Mouse (Mus musculus): Measurements from ENCODE around the gene Upk3bl. TPM values are rescaled to one million over a fixed set of nuclear protein-coding genes. Genes with fewer than 3 reads are reported as not detected.
"Not testable (repeated sequence)": the region's sequence is repeated elsewhere in the genome, so short reads cannot be mapped to it uniquely, and the experiment has no call there.

The Upk3bl gene
- polyA plus RNA-seq, 1 experiment from 2014 or later = 2.3 TPM

DNA sequence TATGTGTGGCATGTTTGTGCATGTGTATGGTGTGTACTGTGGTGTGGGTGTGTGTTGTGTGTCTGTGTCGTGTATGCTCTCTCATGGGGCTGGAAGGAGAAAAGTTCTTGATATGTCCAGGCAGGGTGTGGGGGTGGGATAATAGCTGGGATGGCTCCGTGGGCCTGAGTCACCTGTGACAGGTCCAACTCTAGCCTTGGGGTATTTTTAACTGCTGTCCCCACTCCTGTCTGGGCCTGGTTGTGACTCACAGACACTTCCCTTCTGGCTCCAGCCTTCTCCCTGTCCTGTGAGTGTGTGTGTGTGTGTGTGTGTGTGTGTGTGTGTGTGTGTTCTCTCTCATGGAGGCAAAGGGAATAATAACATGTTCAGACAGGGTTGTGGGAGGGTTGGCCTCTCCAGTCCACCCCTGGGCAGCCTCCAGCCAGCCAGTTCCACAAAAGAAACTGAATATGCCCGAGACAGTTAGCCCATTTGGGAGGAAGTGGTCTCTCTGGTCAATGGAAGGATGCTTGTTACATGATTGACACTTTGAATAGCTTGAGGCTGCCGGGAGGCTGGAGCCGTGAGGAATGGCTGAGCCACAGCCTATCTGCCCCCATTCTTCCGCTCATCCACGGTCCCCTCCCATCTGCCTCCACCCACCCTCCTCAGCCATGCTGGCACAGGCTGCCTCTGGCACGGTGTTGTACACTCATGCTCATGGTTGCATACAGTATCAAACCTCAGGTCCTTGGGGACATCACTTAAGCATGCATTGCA lies 40.1 kb downstream of the Upk3bl start:
- H3K27me3 ChIP-seq = peaks cover 7% of the 10 kb centered on the region
- H3K27ac ChIP-seq (replicated peaks) = no peak overlapping the region
- H3K4me2 ChIP-seq (replicated peaks) = no peak overlapping the region
- no peak overlapping the region for H3K9ac ChIP-seq (replicated peaks)
- H3K36me3 ChIP-seq = no peaks in the 10 kb centered on the region
- 60% methylated on average over 8 of the region's 8 CpGs for WGBS
- no peak overlapping the region for H3K4me3 ChIP-seq
- H3K9me3 ChIP-seq = no peaks in the 10 kb centered on the region
- H3K4me1 ChIP-seq = no peaks in the 10 kb centered on the region
- ATAC-seq (ENCODE audit: low FRiP score, low read depth) = no peak

DNA sequence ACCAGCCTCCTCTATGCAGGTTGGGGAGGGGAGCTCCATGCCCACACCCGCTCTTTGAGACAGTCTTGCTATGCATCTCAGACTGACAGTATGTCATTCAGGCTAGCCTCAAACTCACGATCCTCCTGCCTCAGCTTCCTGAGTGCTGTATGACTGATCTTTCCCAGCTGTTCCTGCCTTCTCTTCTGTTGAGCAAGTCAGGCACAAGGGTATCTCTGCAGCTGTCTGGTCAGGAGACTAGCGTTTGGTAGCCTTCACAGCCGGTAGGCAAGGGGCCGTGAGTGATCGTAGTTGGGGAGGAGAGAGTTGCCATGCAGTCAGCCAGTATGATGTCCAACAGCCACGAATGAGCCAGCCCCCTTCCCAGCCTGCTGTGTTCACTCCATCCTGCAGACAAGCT lies 40.8 kb downstream of the Upk3bl start:
- 71% methylated on average over 7 of the region's 7 CpGs for WGBS

GRCm38 (mm10) chr5:136098536-136098935 lies 44.2 kb downstream of the Upk3bl start:
- H3K36me3 ChIP-seq = no peaks in the 10 kb centered on the region
- no peak overlapping the region for H3K27ac ChIP-seq (replicated peaks)
- peaks cover 10% of the 10 kb centered on the region for H3K4me1 ChIP-seq
- 81% methylated on average over 10 of the region's 10 CpGs for WGBS
- H3K9me3 ChIP-seq = no peaks in the 10 kb centered on the region
- H3K9ac ChIP-seq (replicated peaks) = no peak overlapping the region
- no peak overlapping the region for H3K4me3 ChIP-seq
- no peak overlapping the region for H3K4me2 ChIP-seq (replicated peaks)
- peaks cover 30% of the 10 kb centered on the region for H3K27me3 ChIP-seq
- ATAC-seq (ENCODE audit: low FRiP score, low read depth) = no peak

More for the DNA sequence above, 40.8 kb downstream of the Upk3bl start:
- Histone ChIP-seq H3K9ac (replicated peaks) (no peak overlapping the region), H3K4me1 (no peaks in the 10 kb centered on the region), H3K9me3 (no peaks in the 10 kb centered on the region), H3K27ac (replicated peaks) (no peak overlapping the region), H3K27me3 (peaks cover 7% of the 10 kb centered on the region), H3K4me2 (replicated peaks) (no peak overlapping the region), H3K4me3 (no peak overlapping the region), H3K36me3 (no peaks in the 10 kb centered on the region)
- ATAC-seq (ENCODE audit: low FRiP score, low read depth) = no peak

- peak overlapping the region; percentile 58 for H3K4me2 ChIP-seq (replicated peaks)
- peak; percentile 82 for ATAC-seq (ENCODE audit: low FRiP score, low read depth)
- no peaks in the 10 kb centered on the region for H3K36me3 ChIP-seq
- peaks cover 10% of the 10 kb centered on the region for H3K4me1 ChIP-seq
- peak overlapping the region; percentile 16; the same call in 1 of the 2 replicates for H3K9ac ChIP-seq (replicated peaks)
- WGBS = 7% methylated on average over 41 of the region's 41 CpGs
- peak overlapping the region; percentile 33 for H3K4me3 ChIP-seq
- H3K9me3 ChIP-seq = no peaks in the 10 kb centered on the region
- H3K27me3 ChIP-seq = peaks cover 40% of the 10 kb centered on the region
- H3K27ac ChIP-seq (replicated peaks) = no peak overlapping the region
Measured at GRCm38 (mm10) chr5:136102099-136102820, 48.0 kb downstream of the Upk3bl start.

DNA sequence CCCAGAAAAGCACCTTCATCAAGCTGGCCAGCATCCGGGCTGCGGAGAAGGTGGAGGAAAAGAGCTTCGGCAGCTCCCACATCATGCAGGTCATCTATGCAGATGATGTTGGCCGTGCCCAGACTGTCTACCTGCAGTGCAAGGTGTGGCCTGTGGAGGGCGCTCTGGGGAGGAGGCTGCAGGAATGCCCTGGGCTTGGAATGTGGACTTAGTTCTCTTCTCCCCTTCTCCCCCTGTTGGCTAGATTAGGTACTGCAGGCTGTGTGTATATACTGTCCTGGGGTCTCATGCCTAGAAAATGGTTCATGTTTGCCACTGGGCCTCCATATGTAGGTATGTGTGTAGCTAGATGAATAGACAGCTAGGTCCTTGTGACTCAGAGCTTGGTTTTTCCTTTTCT lies 50.2 kb downstream of the Upk3bl start:
- ATAC-seq (ENCODE audit: low FRiP score, low read depth) = no peak

GRCm38 (mm10) chr5:136108486-136108885 lies 54.2 kb downstream of the Upk3bl start:
- no peak for ATAC-seq (ENCODE audit: low FRiP score, low read depth)
- Histone ChIP-seq H3K4me3 (no peak overlapping the region), H3K9me3 (no peaks in the 10 kb centered on the region), H3K4me1 (no peaks in the 10 kb centered on the region), H3K36me3 (no peaks in the 10 kb centered on the region), H3K27me3 (peaks cover 11% of the 10 kb centered on the region), H3K9ac (replicated peaks) (no peak overlapping the region), H3K4me2 (replicated peaks) (no peak overlapping the region), H3K27ac (replicated peaks) (no peak overlapping the region)
- 64% methylated on average over 2 of the region's 2 CpGs for WGBS

More for the DNA sequence above, 50.2 kb downstream of the Upk3bl start:
- 90% methylated on average over 5 of the region's 5 CpGs for WGBS
- H3K4me1 ChIP-seq = peaks cover 10% of the 10 kb centered on the region
- H3K27me3 ChIP-seq = peaks cover 40% of the 10 kb centered on the region
- no peaks in the 10 kb centered on the region for H3K9me3 ChIP-seq
- H3K9ac ChIP-seq (replicated peaks) = no peak overlapping the region
- no peak overlapping the region for H3K27ac ChIP-seq (replicated peaks)
- no peak overlapping the region for H3K4me3 ChIP-seq
- no peak overlapping the region for H3K4me2 ChIP-seq (replicated peaks)
- no peaks in the 10 kb centered on the region for H3K36me3 ChIP-seq

DNA sequence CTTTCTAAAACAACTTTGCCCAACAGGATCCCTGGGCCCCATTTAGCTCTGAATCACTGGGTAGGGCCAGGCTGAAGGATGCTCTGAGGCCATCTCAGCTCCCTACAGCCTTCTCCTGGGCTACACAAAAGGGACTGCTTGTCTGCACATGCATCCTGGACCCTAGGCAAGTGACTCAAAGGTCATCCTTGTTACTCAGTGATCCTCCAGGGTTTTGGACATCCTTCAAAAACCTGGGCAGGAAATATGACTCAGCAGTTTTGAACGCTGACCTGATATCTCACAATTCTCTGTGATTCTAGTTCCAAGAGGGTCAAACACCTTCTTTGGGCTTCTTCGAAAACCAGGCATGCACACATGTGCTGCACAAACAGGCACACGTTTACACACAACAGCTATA lies 54.8 kb downstream of the Upk3bl start:
- Histone ChIP-seq H3K4me2 (replicated peaks) (no peak overlapping the region), H3K9me3 (no peaks in the 10 kb centered on the region), H3K27ac (replicated peaks) (no peak overlapping the region), H3K9ac (replicated peaks) (no peak overlapping the region), H3K4me3 (no peak overlapping the region), H3K27me3 (peaks cover 5% of the 10 kb centered on the region; the same call in 1 of the 2 replicates), H3K4me1 (no peaks in the 10 kb centered on the region), H3K36me3 (no peaks in the 10 kb centered on the region)
- WGBS = 84% methylated on average over 3 of the region's 3 CpGs
- no peak for ATAC-seq (ENCODE audit: low FRiP score, low read depth)

GRCm38 (mm10) chr5:136113546-136113945 lies 59.3 kb downstream of the Upk3bl start:
- H3K4me3 ChIP-seq; H3K27ac ChIP-seq (replicated peaks); H3K4me2 ChIP-seq (replicated peaks); H3K9ac ChIP-seq (replicated peaks); H3K36me3 ChIP-seq; ATAC-seq (ENCODE audit: low FRiP score, low read depth); H3K27me3 ChIP-seq; H3K9me3 ChIP-seq: not testable (repeated sequence)
- H3K4me1 ChIP-seq = peaks cover 23% of the 10 kb centered on the region
- 33% methylated on average over 4 of the region's 4 CpGs for whole genome bisulfite sequencing

Small RNA genes lying within 50 kb of the gene (microRNA-seq; reads per million reads assigned to microRNA genes)
- not detected for gene Mir7035

Other genes starting within 250 kb of the Upk3bl start
- gene Srrm3, start 247.6 kb upstream of the Upk3bl start, polyA plus RNA-seq (2016; fragmentation: Nextera tagmentation; extraction: Ambion mirVana) = 72.1 and 73.3 TPM in 2 replicates
- 15.7 and 20.3 TPM in 2 replicates for gene Hspb1, start 166.6 kb upstream of the Upk3bl start, polyA plus RNA-seq (2016; fragmentation: Nextera tagmentation; extraction: Ambion mirVana)
- gene Ywhag, start 119.9 kb upstream of the Upk3bl start, polyA plus RNA-seq (2016; fragmentation: Nextera tagmentation; extraction: Ambion mirVana) = 457 and 466 TPM in 2 replicates
- gene Ssc4d, start 80.0 kb upstream of the Upk3bl start, polyA plus RNA-seq (2016; fragmentation: Nextera tagmentation; extraction: Ambion mirVana) = 0.82 and 2.2 TPM in 2 replicates
- gene Zp3, start 74.4 kb upstream of the Upk3bl start, polyA plus RNA-seq (2016; fragmentation: Nextera tagmentation; extraction: Ambion mirVana) = not detected in 2 replicates
- gene Dtx2, start 59.7 kb upstream of the Upk3bl start, polyA plus RNA-seq (2016; fragmentation: Nextera tagmentation; extraction: Ambion mirVana) = 30.0 and 30.7 TPM in 2 replicates
- gene Upk3b, start 16.0 kb upstream of the Upk3bl start, polyA plus RNA-seq (2016; fragmentation: Nextera tagmentation; extraction: Ambion mirVana) = 0.06 and 0.12 TPM in 2 replicates
- gene Rasa4, start 29.4 kb downstream of the Upk3bl start, polyA plus RNA-seq (2016; fragmentation: Nextera tagmentation; extraction: Ambion mirVana) = 13.5 and 14.5 TPM in 2 replicates
- gene Polr2j, start 62.1 kb downstream of the Upk3bl start, polyA plus RNA-seq (2016; fragmentation: Nextera tagmentation; extraction: Ambion mirVana) = 224 and 227 TPM in 2 replicates
- 40.0 and 41.4 TPM in 2 replicates for gene Lrwd1, start 81.6 kb downstream of the Upk3bl start, polyA plus RNA-seq (2016; fragmentation: Nextera tagmentation; extraction: Ambion mirVana)
- gene Alkbh4, start 81.7 kb downstream of the Upk3bl start, polyA plus RNA-seq (2016; fragmentation: Nextera tagmentation; extraction: Ambion mirVana) = 23.5 and 26.4 TPM in 2 replicates
- gene Orai2, start 116.2 kb downstream of the Upk3bl start, polyA plus RNA-seq (2016; fragmentation: Nextera tagmentation; extraction: Ambion mirVana) = 14.6 and 17.0 TPM in 2 replicates
- 71.4 and 79.6 TPM in 2 replicates for gene Prkrip1, start 144.5 kb downstream of the Upk3bl start, polyA plus RNA-seq (2016; fragmentation: Nextera tagmentation; extraction: Ambion mirVana)
- gene Sh2b2, start 192.1 kb downstream of the Upk3bl start, polyA plus RNA-seq (2016; fragmentation: Nextera tagmentation; extraction: Ambion mirVana) = 20.7 and 21.3 TPM in 2 replicates

Data from midbrain, embryonic 12.5 days (tissue).